Mouse (Mus musculus): ENCODE measurements around the gene Pigv. TPM values are rescaled to one million over a fixed set of nuclear protein-coding genes. Genes with fewer than 3 reads are reported as not detected.
"Not testable (repeated sequence)": the region's sequence is repeated elsewhere in the genome, so short reads cannot be mapped to it uniquely, and the experiment has no call there.

The Pigv gene
- polyA plus RNA-seq, 1 experiment from 2014 or later, result 13.4 TPM

DNA sequence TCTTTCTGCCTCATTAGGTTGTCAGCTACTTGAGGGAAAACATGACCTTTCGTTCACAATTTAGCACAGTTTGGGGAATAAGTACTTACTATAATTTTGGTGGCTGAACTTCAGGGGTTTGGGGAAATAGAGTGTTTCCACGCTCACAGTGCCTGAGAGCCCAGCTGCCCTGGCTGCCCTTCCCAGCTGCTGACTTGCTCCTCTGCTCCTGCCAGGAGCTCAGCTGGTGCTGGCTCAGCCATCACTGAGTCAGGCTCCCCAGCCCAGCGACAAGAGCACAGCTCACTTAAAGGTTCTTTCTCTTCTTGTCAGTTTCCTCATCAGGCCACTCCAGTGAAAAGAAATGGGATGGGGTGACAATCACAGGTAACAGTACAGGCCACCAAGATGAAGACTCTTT is 3.9 kb downstream of the Pigv start:
- no peak for ATAC-seq (ENCODE audit: low FRiP score)
- Histone ChIP-seq H3K27ac (no peak overlapping the region; the same call in 1 of the 2 replicates), H3K27me3 (no peaks in the 10 kb centered on the region), H3K4me1 (replicated peaks) (peaks cover 59% of the 10 kb centered on the region), H3K9me3 (no peaks in the 10 kb centered on the region), H3K4me3 (no peak overlapping the region), H3K9ac (peak overlapping the region; percentile 51), H3K36me3 (peaks cover 15% of the 10 kb centered on the region), H3K4me2 (no peak overlapping the region)
- 69% methylated on average over 3 of the region's 3 CpGs for WGBS

DNA sequence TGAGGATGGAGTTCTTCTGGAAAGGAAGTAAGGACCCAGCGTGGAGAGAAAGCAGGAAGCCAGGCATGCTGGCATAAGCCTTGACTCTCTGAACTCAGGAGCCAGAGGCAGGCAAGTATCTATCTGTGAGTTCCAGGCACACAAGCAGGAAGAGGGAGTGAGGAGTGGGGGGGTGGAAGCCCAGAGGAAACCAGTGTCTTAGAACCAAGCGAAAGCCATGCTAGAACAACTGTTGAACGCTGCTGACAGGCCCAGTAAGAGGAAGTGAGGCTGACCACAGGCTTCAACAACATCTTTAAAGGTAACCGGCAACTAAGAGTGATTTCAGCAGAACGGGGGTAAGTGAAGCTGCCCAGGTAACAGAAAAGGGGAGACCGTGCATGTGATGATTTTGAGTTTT is 6.2 kb downstream of the Pigv start:
- Histone ChIP-seq H3K4me1 (replicated peaks) (peaks cover 45% of the 10 kb centered on the region), H3K27ac (no peak overlapping the region), H3K4me3 (no peak overlapping the region), H3K9ac (no peak overlapping the region), H3K4me2 (no peak overlapping the region), H3K27me3 (no peaks in the 10 kb centered on the region), H3K36me3 (peaks cover 23% of the 10 kb centered on the region), H3K9me3 (no peaks in the 10 kb centered on the region)
- no peak for ATAC-seq (ENCODE audit: low FRiP score)
- 91% methylated on average over 6 of the region's 6 CpGs for WGBS

DNA sequence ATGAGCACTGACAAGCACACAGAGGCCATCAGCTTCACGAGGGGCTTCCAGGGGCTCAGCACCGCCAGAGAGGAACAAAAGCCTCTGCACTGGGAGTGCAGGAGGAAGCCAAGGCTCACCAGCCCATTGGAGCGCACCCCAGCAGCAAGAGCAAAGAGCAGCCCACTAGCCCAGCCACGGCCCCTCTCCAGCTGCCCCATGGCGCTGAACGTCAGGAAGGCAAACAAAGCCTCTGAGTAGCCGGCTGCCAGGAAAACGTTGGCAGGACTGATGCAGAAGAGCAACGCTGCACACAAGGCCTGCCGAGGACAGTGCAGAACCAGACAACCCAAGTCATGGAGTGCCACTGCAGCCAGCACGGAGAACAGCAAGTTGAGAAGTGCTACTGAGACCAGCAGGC is 7.3 kb downstream of the Pigv start:
- Histone ChIP-seq H3K9me3 (no peaks in the 10 kb centered on the region), H3K9ac (peak overlapping the region; percentile 31), H3K27me3 (no peaks in the 10 kb centered on the region), H3K27ac (peak overlapping the region; percentile 62), H3K4me1 (replicated peaks) (peaks cover 46% of the 10 kb centered on the region), H3K4me2 (no peak overlapping the region), H3K4me3 (no peak overlapping the region), H3K36me3 (peaks cover 23% of the 10 kb centered on the region)
- ATAC-seq (ENCODE audit: low FRiP score), result peak; percentile 46; the same call in 1 of the 2 replicates
- 40% methylated on average over 11 of the region's 11 CpGs for whole genome bisulfite sequencing

DNA sequence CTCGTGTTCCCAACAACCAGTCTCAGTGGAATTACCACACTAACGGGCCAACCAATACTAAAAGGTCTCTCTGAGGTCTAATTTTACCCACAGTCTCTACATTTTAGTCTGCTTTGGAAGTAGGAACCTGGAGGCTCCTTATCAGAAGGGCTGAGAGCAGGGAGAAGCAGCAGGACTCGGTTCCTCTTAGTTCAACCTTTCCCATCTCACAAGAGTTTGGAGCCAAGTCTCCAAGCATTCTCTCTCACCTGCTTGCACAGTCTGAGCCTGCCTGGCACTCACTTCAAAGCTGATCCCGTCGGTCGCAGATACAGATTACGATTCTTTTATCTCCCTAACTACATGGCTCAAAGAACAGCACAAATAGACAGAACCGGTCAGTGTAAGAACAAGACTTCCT is 9.5 kb downstream of the Pigv start:
- Histone ChIP-seq H3K4me3 (no peak overlapping the region), H3K27ac (no peak overlapping the region), H3K27me3 (no peaks in the 10 kb centered on the region), H3K4me1 (replicated peaks) (peaks cover 36% of the 10 kb centered on the region), H3K9ac (no peak overlapping the region), H3K9me3 (no peaks in the 10 kb centered on the region), H3K36me3 (peaks cover 23% of the 10 kb centered on the region), H3K4me2 (no peak overlapping the region)
- no peak for ATAC-seq (ENCODE audit: low FRiP score)
- 89% methylated on average over 8 of the region's 8 CpGs for WGBS

DNA sequence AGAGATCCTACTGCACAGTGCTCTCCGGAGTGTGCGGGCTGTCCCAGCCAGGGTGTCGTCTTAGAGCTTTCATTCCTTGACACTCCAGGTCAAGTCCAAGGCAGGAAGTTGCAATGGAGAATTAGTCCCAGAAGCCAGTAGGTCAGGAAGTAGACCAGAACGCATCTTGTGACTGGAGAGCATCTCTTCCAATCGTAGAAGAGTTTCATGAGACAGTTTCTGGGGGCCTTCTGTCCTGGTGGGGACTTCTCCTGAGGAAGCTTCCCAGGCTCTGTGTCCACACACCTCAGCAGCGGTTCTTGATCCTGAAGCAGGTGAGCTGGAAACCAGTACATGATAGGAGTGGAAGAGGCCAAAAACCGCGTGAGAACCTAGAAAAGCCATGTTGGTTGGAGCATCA is 10.0 kb downstream of the Pigv start:
- H3K27me3 ChIP-seq, result no peaks in the 10 kb centered on the region
- no peak overlapping the region for H3K4me2 ChIP-seq
- WGBS, result 94% methylated on average over 8 of the region's 8 CpGs
- H3K4me3 ChIP-seq, result no peak overlapping the region
- H3K36me3 ChIP-seq, result peaks cover 23% of the 10 kb centered on the region
- peaks cover 35% of the 10 kb centered on the region for H3K4me1 ChIP-seq (replicated peaks)
- H3K9ac ChIP-seq, result no peak overlapping the region
- no peak for ATAC-seq (ENCODE audit: low FRiP score)
- no peaks in the 10 kb centered on the region for H3K9me3 ChIP-seq
- H3K27ac ChIP-seq, result no peak overlapping the region

DNA sequence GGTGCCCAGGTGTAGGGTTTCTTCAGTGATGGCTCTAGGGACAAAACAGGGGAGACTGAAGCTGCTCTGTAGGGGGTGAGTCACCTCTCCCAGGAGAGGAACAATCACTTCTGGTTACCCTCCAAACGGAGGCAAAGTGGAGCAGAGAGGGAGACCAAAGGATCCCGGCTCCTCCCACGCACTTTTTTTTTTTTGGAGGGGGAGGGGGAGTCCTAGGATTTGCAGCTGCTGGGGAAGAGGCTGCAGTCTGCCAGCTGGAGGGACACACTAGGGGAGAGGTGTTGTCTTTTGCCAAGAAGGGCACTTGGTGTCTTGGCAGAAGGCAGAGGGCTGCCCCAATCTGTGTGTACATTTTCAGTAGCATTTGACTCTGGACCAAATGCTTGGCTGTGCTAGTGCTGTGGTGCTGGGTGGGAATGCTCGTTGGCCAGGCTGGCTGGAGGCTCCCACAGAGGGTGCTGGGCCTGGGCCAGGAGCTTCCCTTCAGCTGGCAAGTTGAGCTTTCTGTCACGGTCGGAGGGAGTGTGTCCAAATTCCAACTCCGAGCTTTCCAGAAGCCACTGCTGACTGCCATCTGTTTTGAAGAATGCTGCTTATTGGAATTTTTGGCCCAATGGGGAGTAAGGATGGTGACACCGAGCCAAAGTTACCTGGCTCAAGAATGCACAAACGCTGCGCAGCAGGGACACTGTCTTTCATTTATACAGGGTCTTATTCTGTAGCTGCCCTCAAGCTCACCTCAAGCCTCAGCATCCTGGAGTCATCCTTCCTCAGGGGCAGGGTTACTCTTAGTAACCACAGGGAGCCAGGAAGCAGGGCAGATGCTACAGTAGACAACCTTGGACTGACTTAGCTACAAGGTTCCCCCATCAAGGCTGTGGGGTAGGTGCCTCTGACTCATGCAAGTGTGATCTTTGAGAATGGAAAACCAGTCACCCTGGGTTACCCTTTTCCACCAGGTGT is 12.0 kb downstream of the Pigv start:
- Histone ChIP-seq H3K36me3 (peaks cover 19% of the 10 kb centered on the region), H3K27ac (peak overlapping the region; percentile 88), H3K4me1 (replicated peaks) (peaks cover 40% of the 10 kb centered on the region), H3K4me2 (peak overlapping the region; percentile 42), H3K27me3 (no peaks in the 10 kb centered on the region), H3K4me3 (peak overlapping the region; percentile 22), H3K9ac (peak overlapping the region; percentile 51; the same call in 1 of the 2 replicates), H3K9me3 (no peaks in the 10 kb centered on the region)
- ATAC-seq (ENCODE audit: low FRiP score), result peak; percentile 86
- 16% methylated on average over 10 of the region's 10 CpGs for WGBS

DNA sequence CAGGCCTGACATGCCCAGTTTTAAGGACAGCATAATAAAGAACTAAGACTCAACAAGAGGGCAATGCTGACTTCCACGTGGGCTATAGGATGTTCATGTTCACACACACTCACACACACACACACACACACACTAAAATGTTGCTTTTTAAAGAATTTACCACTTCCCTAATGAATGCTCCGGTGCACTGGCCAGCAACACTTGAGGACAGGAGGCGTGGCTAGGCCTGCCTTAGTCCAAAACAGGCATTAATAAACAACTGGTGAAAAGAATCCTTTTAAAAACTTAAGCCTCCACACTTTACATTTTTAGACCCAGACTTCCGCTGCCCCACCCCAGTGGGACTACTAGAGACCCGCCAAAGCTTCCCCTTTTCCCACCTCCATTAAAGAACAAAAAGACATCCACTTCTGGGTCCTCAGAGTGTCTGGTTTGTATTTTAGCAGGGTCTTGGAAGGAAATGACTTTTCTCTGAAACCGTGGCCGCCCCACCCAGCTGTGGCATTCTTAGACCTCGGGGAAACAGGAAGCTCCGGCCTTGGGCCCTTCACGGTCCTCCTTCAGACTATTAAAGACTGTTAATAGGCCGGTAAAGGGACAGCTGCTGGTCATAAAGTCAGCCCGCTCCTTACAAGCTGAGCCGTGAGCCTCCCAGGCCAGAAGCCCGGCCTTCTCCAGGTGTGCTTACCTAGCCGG is 12.8 kb downstream of the Pigv start:
- WGBS, result 18% methylated on average over 15 of the region's 15 CpGs
- no peak for ATAC-seq (ENCODE audit: low FRiP score)

DNA sequence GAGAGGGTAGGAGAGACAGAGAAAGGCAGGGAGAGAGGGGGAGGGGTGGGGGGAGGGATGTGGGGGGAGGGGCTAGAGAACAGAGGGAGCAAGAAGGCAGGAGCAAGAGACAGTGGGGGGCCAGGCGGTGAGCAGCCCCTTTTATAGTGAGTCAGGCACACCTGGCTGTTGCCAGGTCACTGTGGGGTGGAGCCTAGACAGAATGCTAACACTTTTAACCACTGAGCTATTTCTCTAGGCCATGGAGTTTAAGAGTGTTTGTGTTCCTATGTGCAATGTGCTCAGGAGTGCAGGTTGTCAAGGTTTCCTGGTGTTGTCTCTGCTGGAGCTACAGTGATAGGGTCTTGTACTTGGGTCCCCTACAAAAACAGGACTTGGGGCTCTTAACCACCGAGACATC is 13.7 kb downstream of the Pigv start:
- H3K4me3 ChIP-seq, result no peak overlapping the region
- ATAC-seq (ENCODE audit: low FRiP score), result no peak
- no peaks in the 10 kb centered on the region for H3K9me3 ChIP-seq
- H3K27me3 ChIP-seq, result no peaks in the 10 kb centered on the region
- 32% methylated on average over 2 of the region's 2 CpGs for WGBS
- H3K4me2 ChIP-seq, result no peak overlapping the region
- H3K36me3 ChIP-seq, result 0 out of 2 replicates have a peak, but pooled peaks cover 8% of the 10 kb centered on the region
- H3K27ac ChIP-seq, result no peak overlapping the region
- no peak overlapping the region for H3K9ac ChIP-seq
- peaks cover 33% of the 10 kb centered on the region for H3K4me1 ChIP-seq (replicated peaks)

More for the DNA sequence above, 12.8 kb downstream of the Pigv start:
- H3K27ac ChIP-seq, result peak overlapping the region; percentile 88
- H3K27me3 ChIP-seq, result no peaks in the 10 kb centered on the region
- H3K9ac ChIP-seq, result 0 out of 2 replicates have a peak overlapping the region, but pooled peaks have one; percentile 51
- H3K36me3 ChIP-seq, result peaks cover 12% of the 10 kb centered on the region; the same call in 1 of the 2 replicates
- peak overlapping the region; percentile 22 for H3K4me3 ChIP-seq
- H3K9me3 ChIP-seq, result no peaks in the 10 kb centered on the region
- peak overlapping the region; percentile 42 for H3K4me2 ChIP-seq
- H3K4me1 ChIP-seq (replicated peaks), result peaks cover 33% of the 10 kb centered on the region

DNA sequence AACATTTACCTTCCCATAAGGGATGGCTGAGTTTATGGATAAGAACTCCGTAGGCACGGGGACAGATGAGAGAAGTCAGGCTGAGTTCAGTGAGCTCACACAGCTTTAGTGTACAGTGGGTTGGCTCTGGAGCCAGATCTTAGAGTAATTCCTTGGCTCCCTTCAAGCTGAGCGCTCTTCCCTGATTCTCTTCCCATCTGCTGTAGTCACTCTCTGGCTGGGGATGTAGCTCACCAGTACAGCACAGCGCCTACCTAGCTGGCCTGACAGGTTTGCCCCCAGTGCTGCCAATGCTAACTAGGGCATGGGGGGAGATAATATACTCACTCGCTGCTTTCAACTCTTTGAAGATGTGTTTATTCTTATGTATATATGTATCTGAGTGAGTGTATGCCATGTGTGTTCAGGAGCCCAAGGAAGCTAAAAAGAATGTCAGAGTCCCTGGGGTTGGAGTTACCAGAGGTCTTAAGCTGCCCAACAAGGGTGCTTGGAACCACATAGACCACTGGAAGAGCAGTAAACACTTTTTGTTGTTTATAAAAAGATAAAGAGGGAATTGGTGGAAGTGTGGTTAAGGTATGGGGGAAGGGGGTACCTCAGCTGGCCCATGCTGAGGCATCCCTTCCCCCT is 14.5 kb downstream of the Pigv start:
- WGBS, result 50% methylated on average over 5 of the region's 5 CpGs
- no peaks in the 10 kb centered on the region for H3K9me3 ChIP-seq
- no peak for ATAC-seq (ENCODE audit: low FRiP score)
- H3K4me1 ChIP-seq (replicated peaks), result peaks cover 33% of the 10 kb centered on the region
- H3K27ac ChIP-seq, result no peak overlapping the region
- H3K27me3 ChIP-seq, result no peaks in the 10 kb centered on the region
- no peak overlapping the region for H3K4me2 ChIP-seq
- H3K36me3 ChIP-seq, result 0 out of 2 replicates have a peak, but pooled peaks cover 8% of the 10 kb centered on the region
- no peak overlapping the region for H3K4me3 ChIP-seq
- H3K9ac ChIP-seq, result no peak overlapping the region

DNA sequence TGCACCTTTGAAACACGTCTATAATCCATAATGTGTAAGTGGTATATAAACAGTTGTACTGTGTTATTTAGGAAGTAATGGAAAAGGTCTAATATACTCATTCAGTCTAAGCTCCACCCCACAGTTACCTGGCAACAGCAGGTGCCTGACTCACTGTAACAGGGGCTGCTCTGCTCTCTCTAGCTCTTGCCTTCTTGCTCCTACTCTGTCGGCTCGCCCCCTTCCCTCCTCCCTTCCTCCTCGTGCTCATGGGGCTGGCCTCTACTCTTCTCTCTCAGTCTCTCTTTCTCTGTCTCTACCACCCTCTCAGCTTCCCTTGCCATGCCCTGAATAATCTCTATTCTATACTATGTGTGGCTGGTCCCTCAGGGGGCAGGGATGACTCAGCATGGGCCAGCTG is 15.4 kb downstream of the Pigv start:
- WGBS, result 20% methylated on average over 4 of the region's 4 CpGs
- H3K4me3 ChIP-seq, result no peak overlapping the region
- H3K27ac ChIP-seq, result no peak overlapping the region
- 0 out of 2 replicates have a peak, but pooled peaks cover 2% of the 10 kb centered on the region for H3K36me3 ChIP-seq
- H3K9me3 ChIP-seq, result no peaks in the 10 kb centered on the region
- no peak overlapping the region for H3K4me2 ChIP-seq
- H3K27me3 ChIP-seq, result no peaks in the 10 kb centered on the region
- no peak for ATAC-seq (ENCODE audit: low FRiP score)
- peaks cover 33% of the 10 kb centered on the region for H3K4me1 ChIP-seq (replicated peaks)
- H3K9ac ChIP-seq, result no peak overlapping the region

DNA sequence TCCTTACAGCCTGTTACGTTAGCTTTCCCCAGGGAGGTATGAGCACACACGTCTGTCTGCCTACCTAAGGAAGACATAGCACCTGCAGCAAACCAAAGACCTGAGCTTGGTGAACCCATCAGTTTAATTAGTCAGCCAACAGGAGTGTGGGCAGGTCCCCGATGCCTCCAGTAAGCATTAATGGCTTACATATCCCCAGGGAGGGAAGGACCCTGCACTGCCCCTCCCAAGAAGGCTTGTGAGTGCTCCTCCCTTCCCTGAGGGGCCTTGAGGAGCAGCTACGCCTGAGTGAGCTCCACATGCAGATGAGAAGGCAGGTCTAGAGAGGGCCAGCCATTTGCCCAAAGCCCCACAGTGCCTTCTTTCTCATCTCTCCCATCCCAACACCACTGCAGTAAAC is 16.2 kb downstream of the Pigv start:
- WGBS, result 41% methylated on average over 4 of the region's 4 CpGs
- H3K27me3 ChIP-seq, result no peaks in the 10 kb centered on the region
- no peak for ATAC-seq (ENCODE audit: low FRiP score)

DNA sequence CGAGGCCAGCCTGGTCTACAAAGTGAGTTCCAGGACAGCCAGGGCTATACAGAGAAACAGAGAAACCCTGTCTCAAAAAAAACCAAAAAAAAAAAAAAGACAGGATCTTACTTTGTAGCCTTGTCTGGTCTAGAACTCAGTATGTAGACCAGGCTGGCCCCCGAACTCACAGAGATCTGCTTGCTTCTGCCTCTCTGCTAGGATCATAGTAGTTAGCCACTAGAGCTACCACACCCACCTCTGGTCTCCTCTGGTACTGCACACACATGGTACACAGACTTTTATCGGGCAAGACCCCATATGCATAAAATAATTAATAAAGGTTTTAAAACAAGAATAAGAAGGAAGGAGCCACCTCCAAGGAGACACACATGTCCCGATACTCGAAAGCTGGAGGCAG is 18.4 kb downstream of the Pigv start:
- H3K4me1 ChIP-seq (replicated peaks); H3K27ac ChIP-seq; H3K36me3 ChIP-seq; ATAC-seq (ENCODE audit: low FRiP score); H3K9ac ChIP-seq; H3K4me2 ChIP-seq; H3K9me3 ChIP-seq; H3K27me3 ChIP-seq; H3K4me3 ChIP-seq: not testable (repeated sequence)
- 94% methylated on average over 5 of the region's 5 CpGs for WGBS

More for the DNA sequence above, 16.2 kb downstream of the Pigv start:
- no peak overlapping the region for H3K4me2 ChIP-seq
- no peak overlapping the region for H3K9ac ChIP-seq
- no peaks in the 10 kb centered on the region for H3K9me3 ChIP-seq
- H3K27ac ChIP-seq, result 0 out of 2 replicates have a peak overlapping the region, but pooled peaks have one; percentile 1
- H3K4me1 ChIP-seq (replicated peaks), result peaks cover 32% of the 10 kb centered on the region
- no peaks in the 10 kb centered on the region for H3K36me3 ChIP-seq
- H3K4me3 ChIP-seq, result no peak overlapping the region

Measured in hindbrain, embryonic 13.5 days (tissue).